Mouse (Mus musculus) left cerebral cortex, adult 9 months (tissue): Measurements from ENCODE around the gene Drd1.

ENCODE experiments used
- DNase-seq, 2 experiments: peaks; one replicate each; pipeline ENCODE4 v3.0.0; 2022; ENCODE audit warnings: low spot score in 2 of 2

The Drd1 gene

GRCm38 (mm10) chr13:54073066-54073465 lies 17.6 kb upstream of the Drd1 start:
- DNase-seq = no peak

GRCm38 (mm10) chr13:54072526-54073057 lies 17.1 kb upstream of the Drd1 start:
- no peak for DNase-seq

- peak; percentile 52 to 80 for DNase-seq
These were observed 16.3 kb upstream of the Drd1 start, which contains the start of gene Sfxn1 for GRCm38 (mm10) chr13:54071606-54072331. Gene Sfxn1 (plus strand): TSS chr13:54071869.

- DNase-seq = no peak
These were observed 15.5 kb upstream of the Drd1 start for GRCm38 (mm10) chr13:54071011-54071410.

DNA sequence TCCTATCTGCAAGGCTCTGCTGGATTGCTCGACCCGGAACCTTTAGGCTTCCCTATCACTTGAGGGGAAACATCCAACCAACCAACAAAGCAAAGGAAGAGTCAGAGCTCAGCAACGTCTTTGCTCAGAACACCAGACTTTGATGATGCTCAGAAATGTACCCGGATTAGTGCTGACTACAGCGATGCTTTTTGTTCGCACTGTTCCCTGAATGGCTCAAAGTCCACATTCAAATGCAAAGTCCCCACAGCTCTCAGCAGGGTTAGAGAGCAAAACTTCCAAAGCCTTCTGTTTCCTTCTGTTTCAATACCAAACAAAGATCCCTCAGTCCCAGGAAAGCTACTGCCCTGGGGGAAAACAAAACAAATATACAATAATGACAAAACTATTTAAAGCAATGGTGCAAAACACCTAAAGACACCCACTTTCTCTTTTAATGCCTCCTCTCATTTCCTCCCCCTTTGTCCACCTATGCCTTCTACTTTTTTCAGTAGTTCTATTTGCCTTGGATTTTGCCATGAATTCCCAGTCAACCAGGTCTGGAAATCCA lies 12.2 kb upstream of the Drd1 start:
- no peak for DNase-seq

DNA sequence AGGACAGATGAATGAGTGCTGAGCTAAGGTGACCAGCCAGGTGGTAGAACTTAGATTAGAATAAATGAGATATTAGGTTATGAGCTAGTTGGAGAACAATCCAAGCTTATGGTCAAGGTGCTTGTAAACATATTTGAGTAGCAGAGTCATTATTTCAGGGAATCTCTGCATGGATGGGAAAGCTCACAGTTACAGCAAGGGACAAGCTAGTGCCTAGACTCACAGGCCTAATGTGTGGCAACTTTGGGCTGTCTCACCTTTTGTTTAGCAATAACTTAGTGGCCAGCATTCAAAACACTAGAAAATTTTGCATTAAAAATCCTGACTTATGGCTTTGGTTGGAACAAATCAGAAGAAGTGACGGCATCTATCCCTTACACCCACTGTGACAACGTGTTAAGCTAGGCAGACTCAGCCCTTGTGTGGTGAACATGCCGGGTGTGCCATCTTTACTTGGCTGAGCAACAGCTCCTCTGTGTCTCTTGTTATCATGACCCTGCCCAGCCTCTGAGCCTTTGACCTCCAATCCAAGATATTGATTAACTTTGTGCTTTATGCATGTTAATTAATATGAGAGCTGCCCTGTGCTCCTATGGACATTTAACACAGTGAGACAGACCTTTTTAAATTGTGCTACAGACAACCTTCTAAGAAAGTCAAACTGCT lies 10.7 kb upstream of the Drd1 start:
- no peak for DNase-seq

GRCm38 (mm10) chr13:54063292-54063691 lies 7.8 kb upstream of the Drd1 start:
- DNase-seq = no peak

GRCm38 (mm10) chr13:54062068-54062467 lies 6.6 kb upstream of the Drd1 start:
- DNase-seq = no peak

DNA sequence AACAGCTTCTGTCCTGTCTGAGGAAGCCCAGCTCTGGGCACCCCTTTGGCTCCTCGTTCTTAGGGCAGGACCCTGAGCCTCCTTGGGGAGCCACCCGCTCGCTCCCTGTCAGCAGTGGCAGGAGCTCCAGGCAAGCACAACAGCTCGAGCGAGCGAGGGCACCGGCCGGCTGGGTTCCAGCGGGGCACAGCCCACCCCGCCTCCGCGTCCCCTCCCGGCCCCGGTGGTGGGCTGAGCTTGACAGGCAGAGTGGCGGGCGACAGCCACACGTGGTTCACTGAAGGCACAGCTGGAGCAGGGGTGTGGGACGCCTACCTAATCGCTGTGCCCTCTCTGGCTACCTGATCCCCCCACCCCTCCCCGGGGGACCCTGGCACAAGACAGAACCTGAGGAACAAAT lies 543 bp downstream of the Drd1 start:
- no peak for DNase-seq

DNA sequence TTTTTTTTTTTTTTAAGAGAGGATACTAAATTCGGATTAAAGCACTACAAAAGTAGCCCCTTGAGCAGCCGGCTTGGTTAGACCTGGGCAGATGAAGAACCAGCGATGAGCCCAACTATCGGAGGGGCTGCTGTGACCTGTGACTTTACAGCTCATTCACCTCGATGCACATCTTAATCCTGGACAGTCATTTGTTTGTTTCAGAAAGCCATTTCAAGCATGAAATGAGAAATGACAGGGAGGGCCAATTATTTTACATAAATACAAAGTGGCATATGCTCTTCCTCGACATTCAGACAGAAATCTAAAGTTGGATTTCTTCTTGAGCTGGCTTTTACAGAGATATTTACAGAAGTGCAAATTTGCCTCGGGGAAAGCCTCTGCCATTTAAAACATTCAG lies 3.9 kb downstream of the Drd1 start:
- no peak for DNase-seq

GRCm38 (mm10) chr13:54048679-54049352 lies 6.7 kb downstream of the Drd1 start:
- no peak for DNase-seq

DNA sequence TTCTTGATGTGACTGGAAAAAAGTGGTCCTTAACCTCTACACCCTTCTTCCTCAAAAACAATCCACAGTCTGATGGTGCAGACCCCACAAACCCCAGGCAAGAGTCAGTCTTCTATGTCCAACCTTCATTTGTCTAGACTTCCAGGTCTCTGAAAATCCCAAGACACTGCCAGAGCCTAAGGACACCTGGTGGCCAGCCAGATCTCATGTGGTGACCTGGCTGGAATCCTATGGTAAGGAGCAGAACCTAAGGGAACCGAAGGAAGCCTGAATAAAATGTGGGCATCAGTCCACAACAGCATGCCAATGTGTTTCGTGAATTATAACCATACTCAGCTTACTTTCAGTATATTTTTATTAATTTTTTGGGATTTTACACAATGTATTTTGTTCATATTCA lies 15.2 kb downstream of the Drd1 start:
- no peak for DNase-seq

- no peak for DNase-seq
These were observed 17.6 kb downstream of the Drd1 start for GRCm38 (mm10) chr13:54037936-54038335.

DNA sequence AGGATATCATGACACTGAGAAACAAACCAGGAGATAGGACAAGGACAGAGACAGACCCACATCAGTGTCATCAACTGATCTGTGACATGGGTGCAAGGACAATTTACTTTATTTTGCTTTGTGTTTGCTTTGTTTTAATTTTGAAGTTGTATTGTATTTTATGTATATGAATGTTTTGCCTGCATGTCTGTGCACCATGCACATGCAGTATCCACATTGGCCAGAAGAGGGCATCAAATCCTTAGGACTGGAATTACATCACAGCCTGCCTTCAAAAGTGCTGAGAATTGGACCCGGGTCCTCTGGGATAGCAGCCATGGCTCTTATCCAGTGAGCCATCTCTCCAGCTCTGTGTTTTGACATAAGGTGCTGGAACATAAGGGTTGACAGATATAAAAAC lies 20.0 kb downstream of the Drd1 start:
- DNase-seq = no peak

DNA sequence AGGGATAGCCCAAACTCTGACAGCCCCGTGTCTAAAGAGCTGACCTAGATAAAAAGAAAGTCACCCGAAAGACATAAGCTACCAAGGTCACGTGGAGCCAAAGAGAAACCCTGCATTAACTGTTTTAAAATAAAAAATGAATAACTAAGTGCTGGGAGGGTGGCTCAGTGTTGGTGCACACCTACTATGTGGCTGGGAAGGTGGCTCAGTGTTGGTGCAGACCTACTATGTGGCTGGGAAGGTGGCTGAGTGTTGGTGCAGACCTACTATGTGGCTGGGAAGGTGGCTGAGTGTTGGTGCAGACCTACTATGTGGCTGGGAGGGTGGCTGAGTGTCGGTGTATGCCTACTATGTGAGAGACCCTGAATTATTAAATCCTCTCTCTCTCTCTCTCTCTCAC lies 21.9 kb downstream of the Drd1 start:
- DNase-seq = no peak

DNA sequence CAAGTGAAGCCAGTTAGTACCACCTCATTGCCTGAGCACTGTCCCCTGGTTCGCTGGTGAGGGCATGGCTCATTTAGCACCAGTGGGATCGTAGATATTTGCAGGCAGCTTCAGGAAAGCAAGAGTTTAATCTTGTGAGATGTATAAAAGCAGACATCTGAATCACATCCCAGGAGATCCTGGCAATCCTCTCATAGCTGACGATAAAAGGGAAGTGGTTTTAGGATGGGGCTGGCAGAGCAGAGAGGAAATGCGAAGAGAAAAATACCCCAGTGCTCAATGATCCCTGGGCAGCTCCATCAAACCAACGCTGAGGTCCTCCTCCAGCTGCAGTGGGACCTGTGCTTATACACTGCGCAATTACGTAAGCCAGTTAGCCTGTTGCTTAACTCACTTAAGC lies 28.4 kb downstream of the Drd1 start:
- no peak for DNase-seq

DNA sequence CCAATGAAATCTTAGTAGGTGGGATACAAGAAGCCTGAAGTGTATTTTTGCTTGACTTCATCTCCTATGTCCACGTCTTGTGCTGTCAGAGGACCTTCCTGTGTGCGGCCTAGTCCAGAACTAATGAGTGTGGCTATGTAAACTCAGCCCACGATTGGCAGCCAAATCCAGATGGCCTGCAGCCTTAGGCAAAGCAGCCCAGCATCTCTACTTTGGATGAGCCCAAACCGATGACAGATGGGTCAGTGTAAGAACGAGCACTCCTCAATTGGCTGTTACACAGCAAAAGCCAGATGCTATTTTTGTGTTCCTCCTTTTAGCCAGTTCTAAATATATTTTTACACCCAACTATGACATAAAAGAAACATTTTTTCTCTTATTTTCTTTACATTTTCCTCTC lies 32.2 kb downstream of the Drd1 start:
- peak; percentile 27 to 43 for DNase-seq

- no peak for DNase-seq
These were observed 46.8 kb downstream of the Drd1 start for GRCm38 (mm10) chr13:54008716-54009115.
